Comparison of ENCODE assay signal across 10 mouse cellular contexts in genomic region chr3:42227679-42228398, GRCm38 (mm10).
DNase-seq lines count a peak whose midpoint lies in the region; ATAC-seq lines count a peak whose summit lies in the region.
"Had no signal": no experiment of that assay in that cellular context is flagged by ENCODE, and none has a peak within 500 bp of the region (broad histone marks: within the 10 kb centered on the region; RNA-seq: fewer than 3 reads in every experiment).

No protein-coding gene starts in this region.

- H3K9ac ChIP-seq in midbrain, embryonic 14.5 days (replicated peaks; ENCODE audit: low read length), result no peak overlapping the region
- H3K9ac ChIP-seq in midbrain, embryonic 11.5 days (ENCODE audit: low read length), result no peak overlapping the region
- H3K9ac ChIP-seq: liver, embryonic 12.5 days had no signal

- ATAC-seq in midbrain, embryonic 14.5 days (ENCODE audit: low FRiP score, low TSS enrichment), result 0 out of 2 replicates have a peak, but pooled peaks have one; percentile 27
- no peak for ATAC-seq in midbrain, embryonic 11.5 days (ENCODE audit: low FRiP score)
- no peak for ATAC-seq in activated CD4-positive, CD25-positive, alpha-beta regulatory T cell, adult 4 months
- ATAC-seq: liver, embryonic 12.5 days had no signal

- intact Hi-C loops in heart, postnatal 10 days (cut with DNase I), result no loop called here

- no peak overlapping the region for H3K27ac ChIP-seq in midbrain, embryonic 14.5 days (replicated peaks; ENCODE audit: low read depth, low read length)
- H3K27ac ChIP-seq in midbrain, embryonic 11.5 days (ENCODE audit: low read depth, low read length), result no peak overlapping the region
- H3K27ac ChIP-seq: liver, embryonic 12.5 days had no signal

- 88% methylated on average over 4 of the region's 4 CpGs for WGBS in midbrain, embryonic 14.5 days
- 95% methylated on average over 4 of the region's 4 CpGs for WGBS in midbrain, embryonic 11.5 days

- no peaks in the 10 kb centered on the region for H3K9me3 ChIP-seq in midbrain, embryonic 14.5 days (ENCODE audit: control insufficient read depth, low read length)
- H3K9me3 ChIP-seq in midbrain, embryonic 11.5 days (ENCODE audit: control insufficient read depth, low read length), result no peaks in the 10 kb centered on the region
- H3K9me3 ChIP-seq: liver, embryonic 12.5 days had no signal

- DNase-seq in midbrain, embryonic 14.5 days, result peak; percentile 34
- DNase-seq in midbrain, embryonic 11.5 days (ENCODE audit: low spot score, missing footprints), result no peak
- peak; percentile 66 to 77 for DNase-seq in cerebellum, postnatal 25 days
- peak; percentile 53 to 61 for DNase-seq in layer of hippocampus, postnatal 10 days (ENCODE audit: low spot score in 2 of 2)
- peak; percentile 19 for DNase-seq in right cerebral cortex, postnatal 4 days
- no peak for DNase-seq in urinary bladder, adult 2 months (ENCODE audit: low spot score)
- DNase-seq in heart, postnatal 10 days, result no peak
- DNase-seq: kidney, postnatal 10 days had no signal

- no peak overlapping the region for H3K4me3 ChIP-seq in midbrain, embryonic 14.5 days (replicated peaks; ENCODE audit: low read depth, low read length)
- H3K4me3 ChIP-seq in midbrain, embryonic 11.5 days (ENCODE audit: low read depth, low read length), result no peak overlapping the region
- H3K4me3 ChIP-seq: liver, embryonic 12.5 days had no signal

- no peaks in the 10 kb centered on the region for H3K4me1 ChIP-seq in midbrain, embryonic 14.5 days (ENCODE audit: control insufficient read depth, insufficient read depth, low read length)
- no peaks in the 10 kb centered on the region for H3K4me1 ChIP-seq in midbrain, embryonic 11.5 days (ENCODE audit: control insufficient read depth, insufficient read depth, low read length)
- H3K4me1 ChIP-seq: liver, embryonic 12.5 days had no signal

- H3K27me3 ChIP-seq in midbrain, embryonic 14.5 days (ENCODE audit: control insufficient read depth, insufficient read depth, low read length), result no peaks in the 10 kb centered on the region
- no peaks in the 10 kb centered on the region for H3K27me3 ChIP-seq in midbrain, embryonic 11.5 days (ENCODE audit: control insufficient read depth, insufficient read depth, low read length)
- H3K27me3 ChIP-seq: liver, embryonic 12.5 days had no signal

- no peak overlapping the region for H3K4me2 ChIP-seq in midbrain, embryonic 14.5 days (ENCODE audit: low read length)
- no peak overlapping the region for H3K4me2 ChIP-seq in midbrain, embryonic 11.5 days
- H3K4me2 ChIP-seq: liver, embryonic 12.5 days had no signal

- H3K36me3 ChIP-seq in midbrain, embryonic 14.5 days (ENCODE audit: control insufficient read depth, insufficient read depth, low read length), result no peaks in the 10 kb centered on the region
- H3K36me3 ChIP-seq in midbrain, embryonic 11.5 days (ENCODE audit: control insufficient read depth, insufficient read depth, low read length), result no peaks in the 10 kb centered on the region
- H3K36me3 ChIP-seq: liver, embryonic 12.5 days had no signal

Comparison
In these comparisons a context has a peak if more than half of its experiments do, and no peak if none do; other contexts are left out.
1. DNase-seq: peak in midbrain, embryonic 14.5 days (single experiment), cerebellum, postnatal 25 days (2 of 2), layer of hippocampus, postnatal 10 days (2 of 2) and right cerebral cortex, postnatal 4 days (single experiment); none in midbrain, embryonic 11.5 days (single experiment), urinary bladder, adult 2 months (single experiment) and heart, postnatal 10 days (0 of 2).